Mouse (Mus musculus) cortical plate, adult 2 months (tissue): ENCODE results near the gene Adamtsl5.

Source experiments
- CTCF ChIP-seq: fragments of 200-500 bp; IDR thresholded peaks from 2 replicates; pipeline ENCODE4 v1.5.1; 2011; ENCODE audit warnings: mild to moderate bottlenecking, control low read depth, low read length; ENCODE audit not compliant: insufficient read depth; ENCODE audit errors: extremely low read depth
- POLR2A ChIP-seq: fragments of 200-500 bp; IDR thresholded peaks from 2 replicates; pipeline ENCODE4 v1.6.1; 2011; ENCODE audit warnings: mild to moderate bottlenecking, low read length, control low read depth; ENCODE audit not compliant: insufficient read depth; ENCODE audit errors: extremely low read depth

- no peak for TF ChIP-seq CTCF
- TF ChIP-seq POLR2A: no peak
Measured at GRCm38 (mm10) chr10:80351896-80352295, 3.7 kb upstream of the Adamtsl5 start.
